Comparison of ENCODE assay signal across 31 mouse cellular contexts in genomic region chr7:140001086-140001740, GRCm38 (mm10). TPM values are rescaled to one million over a fixed set of nuclear protein-coding genes. Genes with fewer than 3 reads are reported as not detected.
DNase-seq lines count a peak whose midpoint lies in the region; ATAC-seq and TF ChIP-seq lines count a peak whose summit lies in the region.
"Had no signal": no experiment of that assay in that cellular context is flagged by ENCODE, and none has a peak within 500 bp of the region (broad histone marks: within the 10 kb centered on the region; RNA-seq: fewer than 3 reads in every experiment).

No protein-coding gene starts in this region.

- no peaks in the 10 kb centered on the region for H3K27me3 ChIP-seq in liver, embryonic 15.5 days
- H3K27me3 ChIP-seq: forebrain, embryonic 13.5 days; intestine, embryonic 15.5 days; limb, embryonic 13.5 days; lung, embryonic 15.5 days; midbrain, embryonic 15.5 days had no signal

- no peaks in the 10 kb centered on the region for H3K9me3 ChIP-seq in liver, embryonic 15.5 days (replicated peaks)
- H3K9me3 ChIP-seq: forebrain, embryonic 13.5 days; hindbrain, embryonic 10.5 days; intestine, embryonic 15.5 days; limb, embryonic 13.5 days; lung, embryonic 15.5 days; midbrain, embryonic 15.5 days had no signal

- H3K27ac ChIP-seq in liver, embryonic 15.5 days (replicated peaks), result no peak overlapping the region
- H3K27ac ChIP-seq in gastrocnemius, adult 2 months, result no peak overlapping the region
- H3K27ac ChIP-seq: forebrain, embryonic 13.5 days; hindbrain, embryonic 10.5 days; intestine, embryonic 15.5 days; limb, embryonic 13.5 days; lung, embryonic 15.5 days; midbrain, embryonic 15.5 days had no signal

- peaks cover 95% of the 10 kb centered on the region for H3K36me3 ChIP-seq in liver, embryonic 15.5 days (replicated peaks)

- WGBS in liver, embryonic 15.5 days (ENCODE audit: insufficient replicate concordance), result 76% methylated on average over 12 of the region's 12 CpGs

- TF ChIP-seq CTCF in gastrocnemius, adult 2 months (IDR thresholded peaks at IDR 0.05), result no peak

- peak; percentile 66 for ATAC-seq in liver, embryonic 15.5 days (ENCODE audit: insufficient read depth)
- ATAC-seq: CD4-positive, CD25-positive, alpha-beta regulatory T cell, adult 4 months; forebrain, embryonic 13.5 days; hindbrain, embryonic 16.5 days; intestine, embryonic 15.5 days; midbrain, embryonic 15.5 days had no signal

- no peaks in the 10 kb centered on the region; the same call in 1 of the 2 replicates for H3K4me1 ChIP-seq in liver, embryonic 15.5 days (replicated peaks)
- H3K4me1 ChIP-seq: forebrain, embryonic 13.5 days; hindbrain, embryonic 10.5 days; intestine, embryonic 15.5 days; limb, embryonic 13.5 days; lung, embryonic 15.5 days; midbrain, embryonic 15.5 days had no signal

- intact Hi-C loops in heart, postnatal 36 days (cut with DNase I), result no loop called here
- intact Hi-C loops in gastrocnemius, adult 2 months (cut with DNase I), result no loop called here

- H3K4me2 ChIP-seq in liver, embryonic 15.5 days, result no peak overlapping the region
- H3K4me2 ChIP-seq: forebrain, embryonic 13.5 days; heart, embryonic 11.5 days; intestine, embryonic 15.5 days; limb, embryonic 13.5 days; lung, embryonic 15.5 days; midbrain, embryonic 15.5 days had no signal

- no peak overlapping the region for H3K4me3 ChIP-seq in liver, embryonic 15.5 days (replicated peaks)
- no peak overlapping the region for H3K4me3 ChIP-seq in gastrocnemius, adult 2 months
- H3K4me3 ChIP-seq: forebrain, embryonic 13.5 days; hindbrain, embryonic 10.5 days; intestine, embryonic 15.5 days; limb, embryonic 13.5 days; lung, embryonic 15.5 days; midbrain, embryonic 15.5 days; myocyte had no signal

- peak; percentile 53 for DNase-seq in heart, adult 11 months
- DNase-seq in heart, postnatal 36 days, result no peak
- peak; percentile 50 for DNase-seq in retina, adult 2 months (ENCODE audit: low read depth, low spot score)
- no peak for DNase-seq in retina, embryonic 14.5 days (ENCODE audit: low spot score)
- peak; percentile 0 for DNase-seq in B cell, adult 2 months
- no peak for DNase-seq in gastrocnemius, adult 2 months
- DNase-seq in kidney, adult 18-20 months, result no peak
- DNase-seq: adrenal gland, postnatal 25 days; cerebellum, adult 9-11 months; kidney, postnatal 36 days; lung, postnatal 4 days; right cerebral cortex, postnatal 14 days; thymus, adult 18-20 months had no signal

- H3K9ac ChIP-seq in liver, embryonic 15.5 days, result no peak overlapping the region
- H3K9ac ChIP-seq: forebrain, embryonic 13.5 days; intestine, embryonic 15.5 days; limb, embryonic 13.5 days; lung, embryonic 15.5 days; midbrain, embryonic 15.5 days had no signal

RNA-seq across cellular contexts. Expression of gene Adam8, which starts 8.9 kb away (rescaled TPM):
- total RNA-seq in heart, postnatal 36 days (2021), result under 1 TPM; 0.49 to 0.61 TPM
- polyA plus RNA-seq in liver, embryonic 15.5 days (2015; fragmentation: Nextera tagmentation; extraction: Ambion mirVana), result 1.1 and 1.3 TPM in 2 replicates
- total RNA-seq in gastrocnemius, adult 2 months (2021), result under 1 TPM; 0.39 to 0.43 TPM

RNA-seq across cellular contexts. Expression of gene 6430531B16Rik, which starts 22.7 kb away (rescaled TPM):
- total RNA-seq in heart, postnatal 36 days (2021), result not detected
- not detected in 2 replicates for polyA plus RNA-seq in liver, embryonic 15.5 days (2015; fragmentation: Nextera tagmentation; extraction: Ambion mirVana)
- not detected for total RNA-seq in gastrocnemius, adult 2 months (2021)
- total RNA-seq: gastrocnemius, adult 8-10 months had no signal

RNA-seq across cellular contexts. Expression of gene Zfp511, which starts 35.0 kb away (rescaled TPM):
- total RNA-seq in heart, postnatal 36 days (2021), result 10 to 100 TPM; 10.1 to 12.4 TPM
- polyA plus RNA-seq in liver, embryonic 15.5 days (2015; fragmentation: Nextera tagmentation; extraction: Ambion mirVana), result 17.4 and 19.6 TPM in 2 replicates
- 1 to 10 TPM; 8.4 to 8.6 TPM for total RNA-seq in gastrocnemius, adult 2 months (2021)

RNA-seq across cellular contexts. Expression of gene Tubgcp2, which starts 35.3 kb away (rescaled TPM):
- total RNA-seq in heart, postnatal 36 days (2021), result 10 to 100 TPM; 26.9 to 34.4 TPM
- 21.4 and 23.2 TPM in 2 replicates for polyA plus RNA-seq in liver, embryonic 15.5 days (2015; fragmentation: Nextera tagmentation; extraction: Ambion mirVana)
- 10 to 100 TPM; 19.7 to 23.5 TPM for total RNA-seq in gastrocnemius, adult 2 months (2021)

RNA-seq across cellular contexts. Expression of gene Msx3, which starts 47.7 kb away (rescaled TPM):
- total RNA-seq in heart, postnatal 36 days (2021), result not detected
- not detected in 2 replicates for polyA plus RNA-seq in liver, embryonic 15.5 days (2015; fragmentation: Nextera tagmentation; extraction: Ambion mirVana)
- total RNA-seq in gastrocnemius, adult 2 months (2021), result not detected
- total RNA-seq: adrenal gland, postnatal 25 days; gastrocnemius, adult 8-10 months; left cerebral cortex, adult 18-20 months; megakaryocyte-erythroid progenitor cell, adult 5-6 weeks had no signal
- polyA plus RNA-seq: embryonic facial prominence, embryonic 14.5 days; gonadal fat pad, adult 2 months; heart, postnatal 0 days; intestine, embryonic 15.5 days; kidney, embryonic 14.5 days; limb, embryonic 13.5 days; lung, embryonic 15.5 days had no signal

Comparison
In these comparisons a context has a peak if more than half of its experiments do, and no peak if none do; other contexts are left out.
1. DNase-seq: peak in heart, adult 11 months (single experiment), retina, adult 2 months (single experiment) and B cell, adult 2 months (2 of 2); none in heart, postnatal 36 days (0 of 2), retina, embryonic 14.5 days (single experiment), gastrocnemius, adult 2 months (single experiment) and kidney, adult 18-20 months (single experiment).